Mouse (Mus musculus) cerebellum, adult (tissue): ENCODE measurements around the gene Pak7.

ENCODE experiments used
- ATAC-seq: cut with Nextera tagmentation; 2 replicates; pipeline ENCODE4 v1.9.2; 2017; ENCODE audit warnings: mild to moderate bottlenecking, moderate library complexity, mixed read lengths; ENCODE audit not compliant: insufficient number of reproducible peaks, low FRiP score, low TSS enrichment

Pak7 gene

DNA sequence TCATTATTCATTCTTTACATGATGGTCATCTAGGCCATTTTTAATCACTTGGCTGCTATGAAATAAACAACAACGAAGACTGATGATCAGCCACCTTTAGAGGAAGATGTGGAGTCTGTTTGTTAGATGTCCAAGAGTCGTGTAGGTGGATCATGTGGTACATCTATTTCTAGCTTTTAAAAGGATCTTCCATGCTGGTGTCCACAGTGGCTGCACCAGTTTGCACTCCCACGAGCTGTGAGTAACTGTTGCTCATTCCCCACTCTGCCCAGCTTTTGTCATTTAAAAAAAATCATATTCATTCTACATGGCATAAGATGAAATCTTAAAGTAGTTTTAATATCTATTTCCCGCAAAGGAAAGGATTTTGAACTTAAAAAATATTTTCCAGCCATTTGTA lies 183.7 kb downstream of the Pak7 start:
- no peak for ATAC-seq

- no peak for ATAC-seq
Observed at GRCm38 (mm10) chr2:136175030-136175429, 212.7 kb downstream of the Pak7 start.

DNA sequence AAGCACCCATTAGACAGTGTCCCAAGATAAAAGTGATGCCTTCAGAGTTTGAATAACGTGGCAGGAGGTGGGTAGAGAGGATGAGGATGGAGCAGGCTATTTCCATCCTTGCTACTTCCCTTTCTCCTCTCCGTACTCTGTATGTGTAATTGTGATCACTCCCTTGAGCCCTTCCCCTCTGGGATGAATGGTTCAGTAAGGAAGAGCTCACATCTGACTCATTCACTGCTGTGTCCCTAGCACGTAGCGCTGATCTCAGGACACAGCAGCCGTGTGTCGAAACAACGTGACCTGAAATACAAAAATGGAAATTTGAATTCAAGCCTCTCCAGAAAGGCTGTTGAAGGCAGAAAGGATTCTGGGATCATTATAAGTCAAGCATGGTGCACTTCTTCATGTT lies 237.0 kb downstream of the Pak7 start:
- no peak for ATAC-seq

GRCm38 (mm10) chr2:136149530-136149929 lies 238.2 kb downstream of the Pak7 start:
- ATAC-seq, result peak; percentile 47

DNA sequence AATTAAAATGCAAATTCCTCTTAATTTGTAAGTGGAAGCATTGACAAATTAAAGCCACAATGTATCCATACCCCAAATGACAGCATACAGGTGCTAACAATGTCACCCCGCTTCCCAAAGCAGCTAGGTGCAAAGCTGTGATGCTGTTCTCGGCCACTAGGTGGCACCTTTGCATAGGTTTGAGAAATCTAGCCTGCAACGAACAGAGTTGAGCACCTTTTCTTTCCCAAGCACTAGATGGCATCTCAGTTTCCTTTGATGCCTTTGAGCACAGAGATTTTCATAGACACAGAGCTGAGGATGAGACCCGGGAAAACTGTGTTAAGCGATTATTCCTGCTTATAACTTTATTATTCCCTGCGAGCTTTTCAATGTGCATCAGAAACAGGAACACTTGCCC lies 238.8 kb downstream of the Pak7 start:
- ATAC-seq, result peak; percentile 96

- ATAC-seq, result peak; percentile 43; the same call in 1 of the 2 replicates
Observed at GRCm38 (mm10) chr2:136140807-136141206, 247.0 kb downstream of the Pak7 start.

- ATAC-seq, result 0 out of 2 replicates have a peak, but pooled peaks have one; percentile 26
Observed at GRCm38 (mm10) chr2:136139159-136140069, 248.4 kb downstream of the Pak7 start.

DNA sequence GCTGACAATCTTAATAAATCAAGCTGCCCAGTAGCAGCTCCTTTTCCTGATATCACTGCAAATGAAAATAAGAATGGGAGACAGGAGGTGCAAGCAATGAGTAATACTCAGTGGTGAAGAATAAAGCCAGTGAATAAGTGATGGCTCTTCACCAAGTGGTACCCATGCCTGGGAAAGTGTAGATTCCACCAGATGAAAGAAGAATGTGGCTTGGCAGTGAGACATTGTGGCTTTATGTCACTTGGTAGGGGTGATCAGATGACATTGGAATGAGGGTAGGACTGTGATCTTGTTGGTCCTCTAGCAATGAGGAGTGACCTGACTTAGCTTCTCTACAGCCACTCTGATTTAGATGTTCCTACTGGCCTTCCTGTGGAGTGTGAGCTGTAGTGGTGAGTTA lies 249.3 kb downstream of the Pak7 start:
- no peak for ATAC-seq

- no peak for ATAC-seq
Observed at GRCm38 (mm10) chr2:136121867-136122266, 265.9 kb downstream of the Pak7 start.

DNA sequence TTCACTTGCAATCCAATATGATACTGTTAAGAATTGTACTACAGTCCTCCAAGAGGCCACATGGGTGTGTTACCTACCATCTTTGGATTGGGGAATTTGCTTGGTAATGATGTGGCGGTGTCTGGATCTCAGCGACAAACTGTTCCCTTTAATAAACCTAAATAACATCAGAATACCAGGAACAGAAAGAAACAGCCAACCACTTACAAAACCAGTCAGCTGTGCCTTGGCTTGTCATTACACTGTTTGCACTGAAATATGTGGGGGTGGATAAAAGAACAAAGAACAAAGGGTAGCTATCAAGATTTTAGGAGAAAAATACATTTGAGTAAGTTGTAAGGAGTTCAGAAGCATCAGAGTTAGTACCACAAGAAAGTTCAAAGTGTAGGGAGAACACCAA lies 269.8 kb downstream of the Pak7 start:
- no peak for ATAC-seq

DNA sequence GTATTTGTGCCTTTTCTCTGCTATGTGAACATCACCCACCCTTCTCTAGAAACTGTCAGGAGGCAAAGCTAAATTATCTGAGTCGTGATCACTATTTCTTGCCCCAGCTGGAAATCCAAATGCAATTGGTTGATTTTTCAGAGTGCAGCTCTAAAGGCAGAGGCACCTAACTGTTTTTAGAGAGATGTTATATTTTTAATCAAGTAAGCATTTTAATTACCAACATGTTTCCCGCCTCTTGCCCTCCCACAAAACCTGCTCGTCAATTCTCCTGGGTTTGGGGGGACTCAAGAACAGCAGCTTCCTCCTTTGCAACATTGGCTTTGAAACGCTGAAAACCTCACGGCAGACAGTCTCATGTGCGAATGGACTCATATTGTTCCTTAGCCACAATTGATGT lies 274.4 kb downstream of the Pak7 start:
- no peak for ATAC-seq

DNA sequence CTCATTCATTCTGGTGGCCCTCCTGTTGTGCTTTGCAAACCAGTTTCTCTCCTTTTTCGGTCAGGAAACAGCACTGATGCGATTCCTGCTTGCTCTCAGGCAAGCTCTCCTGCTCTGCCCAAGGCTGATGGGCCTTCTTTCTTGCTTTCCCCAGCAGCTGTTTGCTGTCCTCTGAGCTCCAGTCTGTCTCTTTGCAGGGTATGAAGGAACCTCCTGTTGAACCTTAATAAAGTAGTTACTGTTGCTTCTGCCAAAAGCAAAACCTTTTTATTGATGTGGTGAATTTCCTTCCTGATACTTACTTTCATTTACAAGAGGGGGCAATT lies 278.8 kb downstream of the Pak7 start:
- peak; percentile 70 for ATAC-seq

DNA sequence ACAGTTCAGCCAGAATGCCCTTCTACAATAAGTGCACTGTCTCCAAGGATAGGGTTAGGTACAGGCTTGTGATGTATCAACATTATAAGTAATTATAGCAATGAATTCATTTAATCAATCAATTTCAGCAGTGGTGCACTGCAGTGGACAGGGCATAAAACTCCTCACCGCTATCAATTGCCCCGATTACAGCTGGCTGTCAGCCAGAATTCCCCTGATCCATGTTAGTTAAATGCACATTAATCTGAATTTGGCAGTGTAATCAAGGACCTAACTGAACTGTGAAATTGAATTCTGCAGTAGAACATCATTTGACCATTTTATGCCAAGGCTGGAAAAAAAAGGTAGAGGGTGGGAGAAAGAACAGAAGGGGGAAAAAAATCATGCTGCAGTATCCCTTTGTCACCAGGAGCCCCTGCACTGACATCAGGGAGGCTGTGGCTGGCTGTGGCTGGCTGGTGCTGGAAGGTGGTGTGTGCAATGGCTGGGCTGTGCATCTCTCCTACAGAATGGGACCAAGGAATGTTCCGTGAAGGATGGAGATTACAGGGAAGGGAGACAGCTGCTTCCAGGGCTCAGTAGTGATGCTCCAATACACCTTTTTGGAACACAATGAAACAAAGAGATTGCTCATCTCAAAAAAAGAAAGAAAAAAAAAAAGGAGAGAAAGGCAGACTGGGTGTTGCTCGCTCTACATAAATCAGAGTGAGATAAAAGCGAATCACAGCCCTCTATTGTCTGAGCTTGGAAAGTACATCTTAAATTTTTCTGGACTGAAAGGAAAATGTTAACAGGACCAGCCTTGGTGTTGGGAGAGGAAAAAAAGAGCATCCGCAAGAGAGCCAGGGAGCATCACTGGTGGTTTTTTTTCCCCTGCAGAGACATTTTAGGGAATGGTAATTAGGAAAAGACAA lies 279.4 kb downstream of the Pak7 start:
- ATAC-seq, result peak; percentile 80

DNA sequence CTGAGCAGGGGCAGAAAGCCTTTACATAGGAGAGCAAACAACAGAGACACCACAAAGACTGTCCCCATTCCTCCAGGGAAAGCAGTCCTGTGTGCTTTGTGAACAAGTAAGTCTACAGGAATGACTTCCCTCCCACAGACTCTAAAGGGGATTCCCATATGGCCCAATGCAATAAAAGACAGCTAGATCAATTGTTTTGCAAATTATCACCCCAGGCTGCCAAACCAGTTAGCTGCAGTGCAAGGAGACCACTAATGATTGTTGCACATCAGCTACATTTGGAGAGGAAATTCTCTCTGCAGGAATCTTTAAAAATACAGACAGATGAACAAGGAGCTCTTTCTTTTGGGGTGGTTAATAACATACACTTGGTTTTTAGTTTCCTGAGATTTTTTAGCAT lies 280.2 kb downstream of the Pak7 start:
- ATAC-seq, result no peak

GRCm38 (mm10) chr2:136097143-136097542 lies 290.6 kb downstream of the Pak7 start:
- ATAC-seq, result no peak

DNA sequence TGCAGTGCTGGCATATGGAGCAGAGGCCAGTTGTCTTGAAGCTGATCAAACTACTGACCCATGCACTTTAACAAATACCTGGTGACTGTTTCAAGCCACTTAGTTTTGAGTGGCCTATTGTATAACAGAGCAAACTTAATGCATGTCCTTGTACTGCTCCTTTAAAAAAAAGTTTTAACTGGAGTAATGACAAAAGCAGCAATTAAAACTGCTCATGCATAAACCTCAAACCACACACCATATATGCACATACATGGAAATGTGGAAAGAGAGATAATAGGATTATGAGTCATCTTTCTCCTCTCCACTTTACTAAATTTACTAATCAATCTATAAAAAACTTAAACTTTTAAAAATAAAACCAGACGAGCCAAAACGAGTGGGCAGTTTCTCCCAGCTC lies 291.8 kb downstream of the Pak7 start:
- ATAC-seq, result no peak

- no peak for ATAC-seq
Observed at GRCm38 (mm10) chr2:136064356-136064755, 323.4 kb downstream of the Pak7 start.

GRCm38 (mm10) chr2:136059029-136059669 lies 328.6 kb downstream of the Pak7 start:
- ATAC-seq, result no peak

DNA sequence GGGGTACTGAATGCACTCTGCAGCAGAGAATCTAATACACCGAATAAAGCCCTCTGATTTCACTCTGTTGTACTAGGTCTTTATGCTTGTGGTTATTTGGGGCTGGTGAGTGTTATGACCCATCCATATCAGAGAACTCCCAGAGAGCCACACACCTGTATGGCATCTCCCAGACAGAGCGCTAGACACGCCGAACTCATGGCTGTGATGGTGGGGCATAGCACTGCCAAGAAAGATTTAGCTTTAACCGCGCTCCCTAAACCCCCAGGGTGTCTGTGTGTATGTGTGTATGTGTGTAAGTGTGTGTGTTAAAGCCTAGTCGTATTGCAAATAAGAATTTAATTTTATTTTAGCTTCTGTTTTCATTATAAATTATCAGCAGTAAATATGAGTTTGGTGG lies 329.4 kb downstream of the Pak7 start:
- no peak; the same call in 1 of the 2 replicates for ATAC-seq

- no peak for ATAC-seq
Observed at GRCm38 (mm10) chr2:136057861-136058331, 329.9 kb downstream of the Pak7 start.
